Mouse (Mus musculus): ENCODE data around the gene Zfp654. TPM values are rescaled to one million over a fixed set of nuclear protein-coding genes. Genes with fewer than 3 reads are reported as not detected.

Zfp654 gene
- polyA plus RNA-seq, 1 experiment from 2014 or later, result 6.9 TPM

DNA sequence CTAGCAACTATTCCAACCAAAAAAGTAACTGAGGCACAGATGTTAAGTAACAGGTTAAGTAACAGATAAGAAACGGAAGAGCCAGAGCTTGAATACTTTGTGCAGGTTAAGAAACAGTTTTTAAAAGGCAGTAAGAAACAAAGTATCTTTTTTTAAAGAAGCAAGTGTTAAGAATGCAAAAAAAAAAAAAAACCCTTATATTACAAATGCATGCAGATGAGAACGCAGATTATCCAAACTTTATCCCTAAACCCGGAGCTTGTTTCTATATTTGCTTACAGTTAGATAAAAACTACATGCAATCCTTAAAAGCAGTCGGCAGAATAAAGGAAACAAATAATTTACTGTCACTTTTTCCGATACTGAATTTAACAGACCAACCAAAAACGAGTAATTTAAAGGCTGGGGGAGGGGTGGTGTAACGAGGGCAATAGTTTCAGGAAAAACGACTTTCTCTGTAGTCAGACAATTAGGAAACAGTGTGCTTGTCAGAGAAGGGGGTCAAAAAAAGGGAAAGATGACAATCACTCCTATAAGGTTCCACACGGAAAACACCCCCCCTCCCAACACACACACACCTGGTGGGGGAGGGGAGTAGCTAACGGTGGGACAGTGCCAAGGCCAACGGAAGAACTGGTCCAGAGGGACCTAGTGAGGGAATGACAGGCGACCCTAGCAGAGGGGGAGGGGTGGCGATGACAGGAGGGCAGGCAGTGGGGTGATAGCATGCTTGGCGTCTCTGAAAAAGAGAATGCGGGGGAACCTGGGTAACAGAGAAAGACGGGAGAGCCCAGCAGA is 966 bp downstream of the Zfp654 start:
- peak overlapping the region; percentile 96 for H3K9ac ChIP-seq (ENCODE audit: low read depth, low read length)
- peak overlapping the region; percentile 93 for H3K27ac ChIP-seq (ENCODE audit: low read depth, low read length)
- no peaks in the 10 kb centered on the region for H3K27me3 ChIP-seq (ENCODE audit: control insufficient read depth, insufficient read depth, low read length)
- peak overlapping the region; percentile 90 for H3K4me3 ChIP-seq (ENCODE audit: low read depth, low read length)
- peaks cover 8% of the 10 kb centered on the region for H3K4me1 ChIP-seq (ENCODE audit: control insufficient read depth, insufficient read depth, low read length)
- no peaks in the 10 kb centered on the region for H3K9me3 ChIP-seq (replicated peaks; ENCODE audit: control insufficient read depth, low read length)
- peak overlapping the region; percentile 84 for H3K4me2 ChIP-seq
- peaks cover 1% of the 10 kb centered on the region for H3K36me3 ChIP-seq (ENCODE audit: control insufficient read depth, insufficient read depth, low read length)
- 2% methylated on average over 16 of the region's 16 CpGs for WGBS (ENCODE audit: insufficient replicate concordance)
- peak; percentile 1; the same call in 1 of the 2 replicates for ATAC-seq (replicated peaks; ENCODE audit: insufficient number of reproducible peaks, low FRiP score, low TSS enrichment)

DNA sequence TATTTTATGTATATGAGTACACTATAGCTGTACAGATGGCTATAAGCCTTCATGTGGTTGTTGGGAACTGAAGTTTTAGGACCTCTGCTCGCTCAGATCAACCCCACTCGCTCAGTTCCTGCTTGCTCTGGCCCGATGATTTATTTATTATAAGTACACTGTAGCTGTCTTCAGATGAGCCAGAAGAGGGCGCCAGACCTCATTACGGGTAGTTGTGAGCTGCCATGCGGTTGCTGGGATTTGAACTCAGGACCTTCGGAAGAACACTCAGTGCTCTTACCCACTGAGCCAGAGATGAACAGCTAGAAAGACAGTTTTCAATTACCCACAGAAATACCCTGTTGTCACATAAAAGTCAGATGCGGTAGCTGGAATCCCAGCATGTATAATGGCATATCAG is 5.5 kb downstream of the Zfp654 start:
- H3K27ac ChIP-seq (ENCODE audit: low read depth, low read length), result no peak overlapping the region
- H3K9ac ChIP-seq (ENCODE audit: low read depth, low read length), result no peak overlapping the region
- no peak overlapping the region for H3K4me3 ChIP-seq (ENCODE audit: low read depth, low read length)
- WGBS (ENCODE audit: insufficient replicate concordance), result 85% methylated on average over 8 of the region's 8 CpGs
- no peak overlapping the region for H3K4me2 ChIP-seq
- H3K36me3 ChIP-seq (ENCODE audit: control insufficient read depth, insufficient read depth, low read length), result no peaks in the 10 kb centered on the region
- no peaks in the 10 kb centered on the region for H3K9me3 ChIP-seq (replicated peaks; ENCODE audit: control insufficient read depth, low read length)
- H3K27me3 ChIP-seq (ENCODE audit: control insufficient read depth, insufficient read depth, low read length), result no peaks in the 10 kb centered on the region
- H3K4me1 ChIP-seq (ENCODE audit: control insufficient read depth, insufficient read depth, low read length), result peaks cover 4% of the 10 kb centered on the region; the same call in 1 of the 2 replicates
- no peak for ATAC-seq (replicated peaks; ENCODE audit: insufficient number of reproducible peaks, low FRiP score, low TSS enrichment)

DNA sequence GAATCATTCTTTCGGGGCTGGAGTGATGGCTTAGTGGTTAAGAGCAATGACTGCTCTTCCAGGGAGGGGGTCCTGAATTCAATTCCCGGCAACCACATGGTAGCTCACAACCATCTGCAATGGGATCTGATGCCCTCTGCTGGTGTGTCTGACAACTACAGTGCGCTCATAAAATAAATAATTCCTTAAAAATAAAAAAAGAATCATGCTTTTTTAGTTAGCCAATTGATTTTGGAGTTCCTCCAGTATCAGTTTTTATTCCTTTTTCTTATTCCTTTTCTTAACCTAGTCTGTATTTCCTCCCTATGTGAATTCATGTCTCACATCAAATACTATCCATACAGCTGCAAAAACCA is 9.1 kb downstream of the Zfp654 start:
- Histone ChIP-seq H3K36me3 (ENCODE audit: control insufficient read depth, insufficient read depth, low read length) (no peaks in the 10 kb centered on the region), H3K27ac (ENCODE audit: low read depth, low read length) (no peak overlapping the region), H3K4me3 (ENCODE audit: low read depth, low read length) (no peak overlapping the region), H3K4me1 (ENCODE audit: control insufficient read depth, insufficient read depth, low read length) (0 out of 2 replicates have a peak, but pooled peaks cover 3% of the 10 kb centered on the region), H3K9ac (ENCODE audit: low read depth, low read length) (no peak overlapping the region), H3K9me3 (replicated peaks; ENCODE audit: control insufficient read depth, low read length) (no peaks in the 10 kb centered on the region), H3K4me2 (no peak overlapping the region), H3K27me3 (ENCODE audit: control insufficient read depth, insufficient read depth, low read length) (no peaks in the 10 kb centered on the region)
- 91% methylated on average over 3 of the region's 3 CpGs for WGBS (ENCODE audit: insufficient replicate concordance)
- ATAC-seq (replicated peaks; ENCODE audit: insufficient number of reproducible peaks, low FRiP score, low TSS enrichment), result no peak

DNA sequence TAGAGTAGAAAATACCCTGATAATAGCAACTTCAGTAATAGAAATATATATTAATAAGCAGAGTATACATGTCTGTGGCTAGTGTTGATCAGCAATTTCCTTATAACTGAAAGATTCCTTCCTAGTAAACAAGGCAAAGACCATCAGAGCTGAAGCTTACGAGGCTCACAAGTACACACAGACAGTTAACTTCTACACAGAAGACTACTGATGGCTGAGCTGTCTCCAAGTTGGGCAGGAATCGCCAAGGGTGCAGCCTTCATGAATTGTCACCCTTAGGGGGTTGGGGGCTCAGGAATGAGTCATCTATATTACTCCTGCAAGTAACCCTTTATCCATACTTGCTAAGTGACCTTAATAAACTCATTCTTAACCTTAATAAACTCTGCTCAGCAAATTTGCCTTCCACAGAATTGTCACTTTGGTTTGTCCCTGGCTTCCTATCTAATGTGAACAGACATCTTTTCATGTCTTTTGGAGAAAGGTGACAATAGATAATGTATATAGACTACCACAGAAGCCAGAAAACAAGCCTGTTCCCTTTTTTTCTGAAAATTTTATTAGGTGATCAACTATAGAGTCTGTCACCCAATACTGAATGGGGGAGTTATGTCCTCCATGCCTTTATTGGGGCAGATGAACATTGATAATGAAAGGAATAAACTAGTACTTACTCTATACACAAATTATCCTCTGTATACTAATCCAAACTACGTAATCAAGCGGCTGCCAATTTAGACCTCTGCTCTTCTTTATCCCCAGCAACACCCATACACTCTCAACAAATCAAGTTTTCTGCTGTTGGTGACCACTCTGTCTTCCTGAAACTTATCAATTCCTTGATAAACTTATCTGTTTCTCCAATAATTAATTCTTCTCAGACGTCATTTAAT is 9.7 kb downstream of the Zfp654 start:
- Histone ChIP-seq H3K27ac (ENCODE audit: low read depth, low read length) (no peak overlapping the region), H3K36me3 (ENCODE audit: control insufficient read depth, insufficient read depth, low read length) (no peaks in the 10 kb centered on the region), H3K27me3 (ENCODE audit: control insufficient read depth, insufficient read depth, low read length) (no peaks in the 10 kb centered on the region), H3K9ac (ENCODE audit: low read depth, low read length) (no peak overlapping the region), H3K4me2 (no peak overlapping the region), H3K4me1 (ENCODE audit: control insufficient read depth, insufficient read depth, low read length) (0 out of 2 replicates have a peak, but pooled peaks cover 3% of the 10 kb centered on the region), H3K9me3 (replicated peaks; ENCODE audit: control insufficient read depth, low read length) (no peaks in the 10 kb centered on the region), H3K4me3 (ENCODE audit: low read depth, low read length) (no peak overlapping the region)
- 82% methylated on average over 5 of the region's 5 CpGs for WGBS (ENCODE audit: insufficient replicate concordance)
- ATAC-seq (replicated peaks; ENCODE audit: insufficient number of reproducible peaks, low FRiP score, low TSS enrichment), result no peak

DNA sequence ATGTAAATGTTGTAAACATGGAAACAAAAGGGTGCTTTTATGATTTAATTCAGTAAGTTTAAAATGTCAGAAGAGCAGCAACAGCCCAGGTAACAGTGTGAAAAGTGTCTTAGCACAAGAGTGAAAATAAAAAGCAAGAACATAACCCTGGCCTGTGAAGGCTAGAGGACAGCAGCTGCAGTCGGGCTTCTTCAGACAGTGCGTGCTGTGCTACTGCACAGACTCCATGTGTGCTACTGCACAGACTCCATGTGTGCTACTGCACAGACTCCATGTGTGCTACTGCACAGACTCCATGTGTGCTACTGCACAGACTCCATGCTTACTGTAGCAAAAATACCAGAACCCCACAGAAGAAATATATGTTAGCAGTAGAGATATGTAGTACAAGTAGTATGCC is 14.7 kb downstream of the Zfp654 start:
- 0 out of 2 replicates have a peak, but pooled peaks cover 3% of the 10 kb centered on the region for H3K4me1 ChIP-seq (ENCODE audit: control insufficient read depth, insufficient read depth, low read length)
- 85% methylated on average over 2 of the region's 2 CpGs for WGBS (ENCODE audit: insufficient replicate concordance)
- no peak overlapping the region for H3K4me2 ChIP-seq
- no peak overlapping the region for H3K27ac ChIP-seq (ENCODE audit: low read depth, low read length)
- no peaks in the 10 kb centered on the region for H3K36me3 ChIP-seq (ENCODE audit: control insufficient read depth, insufficient read depth, low read length)
- no peak for ATAC-seq (replicated peaks; ENCODE audit: insufficient number of reproducible peaks, low FRiP score, low TSS enrichment)
- no peak overlapping the region for H3K4me3 ChIP-seq (ENCODE audit: low read depth, low read length)
- H3K9ac ChIP-seq (ENCODE audit: low read depth, low read length), result no peak overlapping the region
- H3K9me3 ChIP-seq (replicated peaks; ENCODE audit: control insufficient read depth, low read length), result no peaks in the 10 kb centered on the region
- no peaks in the 10 kb centered on the region for H3K27me3 ChIP-seq (ENCODE audit: control insufficient read depth, insufficient read depth, low read length)

DNA sequence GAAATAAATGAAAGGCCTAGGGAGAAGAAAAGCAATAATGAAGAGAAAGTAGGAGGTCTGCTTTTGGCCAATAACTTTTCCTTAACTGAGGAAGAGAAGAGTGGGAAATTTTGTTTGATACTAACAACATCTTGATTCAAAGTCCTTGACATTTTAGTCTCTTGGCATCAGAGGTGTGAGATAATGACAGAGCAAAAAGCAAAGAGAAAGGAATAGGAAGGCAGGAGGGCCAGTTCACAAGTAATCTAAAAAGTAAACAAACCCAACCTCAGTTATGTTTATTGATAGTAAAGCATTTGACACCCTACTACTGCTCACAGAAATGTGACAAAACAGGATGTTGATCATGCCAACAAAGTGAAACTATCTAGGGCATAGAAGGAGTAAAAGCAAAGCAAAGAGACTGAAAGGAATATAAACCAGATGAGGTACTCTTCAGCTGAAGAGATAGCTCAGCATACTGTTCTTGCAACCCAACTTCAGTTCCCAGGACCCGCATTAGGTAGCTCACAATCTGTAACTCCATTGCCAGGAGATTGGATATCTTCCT is 15.4 kb downstream of the Zfp654 start:
- H3K4me3 ChIP-seq (ENCODE audit: low read depth, low read length), result no peak overlapping the region
- no peak overlapping the region for H3K27ac ChIP-seq (ENCODE audit: low read depth, low read length)
- H3K4me1 ChIP-seq (ENCODE audit: control insufficient read depth, insufficient read depth, low read length), result 0 out of 2 replicates have a peak, but pooled peaks cover 2% of the 10 kb centered on the region
- H3K9me3 ChIP-seq (replicated peaks; ENCODE audit: control insufficient read depth, low read length), result no peaks in the 10 kb centered on the region
- no peaks in the 10 kb centered on the region for H3K27me3 ChIP-seq (ENCODE audit: control insufficient read depth, insufficient read depth, low read length)
- ATAC-seq (replicated peaks; ENCODE audit: insufficient number of reproducible peaks, low FRiP score, low TSS enrichment), result no peak
- WGBS (ENCODE audit: insufficient replicate concordance), result 65% methylated on average over 1 of the region's 1 CpGs
- H3K36me3 ChIP-seq (ENCODE audit: control insufficient read depth, insufficient read depth, low read length), result no peaks in the 10 kb centered on the region
- no peak overlapping the region for H3K4me2 ChIP-seq
- no peak overlapping the region for H3K9ac ChIP-seq (ENCODE audit: low read depth, low read length)

DNA sequence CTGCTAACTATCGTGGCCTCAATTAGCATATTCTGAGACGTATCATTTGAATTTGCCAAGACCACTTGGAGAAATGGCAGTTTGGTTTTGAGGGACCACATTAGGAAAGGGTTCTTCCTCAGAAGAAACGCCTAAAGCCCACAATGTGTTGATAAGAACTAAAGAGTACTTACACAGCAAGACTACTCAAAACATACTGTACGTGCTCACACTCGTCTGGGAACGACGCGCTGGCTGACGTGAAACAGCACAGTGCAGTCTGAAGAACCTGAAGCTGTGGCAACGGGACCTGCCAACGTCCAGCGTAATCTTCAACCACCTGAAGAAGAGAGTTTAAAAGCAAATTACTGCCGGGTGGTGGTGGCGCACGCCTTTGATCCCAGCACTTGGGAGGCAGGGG is 21.2 kb downstream of the Zfp654 start:
- 65% methylated on average over 15 of the region's 15 CpGs for WGBS (ENCODE audit: insufficient replicate concordance)
- no peak for ATAC-seq (replicated peaks; ENCODE audit: insufficient number of reproducible peaks, low FRiP score, low TSS enrichment)
- Histone ChIP-seq H3K27ac (ENCODE audit: low read depth, low read length) (no peak overlapping the region), H3K27me3 (ENCODE audit: control insufficient read depth, insufficient read depth, low read length) (no peaks in the 10 kb centered on the region), H3K4me2 (no peak overlapping the region), H3K9ac (ENCODE audit: low read depth, low read length) (no peak overlapping the region), H3K4me3 (ENCODE audit: low read depth, low read length) (no peak overlapping the region), H3K9me3 (replicated peaks; ENCODE audit: control insufficient read depth, low read length) (no peaks in the 10 kb centered on the region), H3K4me1 (ENCODE audit: control insufficient read depth, insufficient read depth, low read length) (no peaks in the 10 kb centered on the region), H3K36me3 (ENCODE audit: control insufficient read depth, insufficient read depth, low read length) (no peaks in the 10 kb centered on the region; the same call in 1 of the 2 replicates)

DNA sequence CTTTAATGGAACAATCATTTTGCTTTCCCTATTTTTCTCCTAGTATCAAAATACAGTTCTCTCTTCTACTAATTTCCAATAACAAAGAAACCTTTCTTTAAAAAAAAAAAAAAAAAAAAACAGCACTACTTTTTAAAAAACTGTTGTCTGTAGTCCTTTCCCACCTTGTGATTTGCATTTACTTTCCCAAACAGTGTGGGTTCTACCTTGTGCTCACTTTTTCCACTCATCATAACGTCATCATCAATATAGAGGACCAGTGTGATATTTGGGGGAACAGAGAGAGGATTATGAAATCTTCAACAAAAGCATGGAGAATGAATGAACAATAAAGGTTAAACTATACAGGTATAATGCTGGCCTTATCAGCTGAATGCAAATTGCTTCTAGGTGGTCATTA is 27.0 kb downstream of the Zfp654 start:
- Histone ChIP-seq H3K27me3 (ENCODE audit: control insufficient read depth, insufficient read depth, low read length) (no peaks in the 10 kb centered on the region), H3K36me3 (ENCODE audit: control insufficient read depth, insufficient read depth, low read length) (no peaks in the 10 kb centered on the region; the same call in 1 of the 2 replicates), H3K4me2 (no peak overlapping the region), H3K4me3 (ENCODE audit: low read depth, low read length) (no peak overlapping the region), H3K27ac (ENCODE audit: low read depth, low read length) (no peak overlapping the region), H3K9ac (ENCODE audit: low read depth, low read length) (no peak overlapping the region), H3K4me1 (ENCODE audit: control insufficient read depth, insufficient read depth, low read length) (no peaks in the 10 kb centered on the region), H3K9me3 (replicated peaks; ENCODE audit: control insufficient read depth, low read length) (no peaks in the 10 kb centered on the region)
- WGBS (ENCODE audit: insufficient replicate concordance), result 83% methylated on average over 1 of the region's 1 CpGs
- ATAC-seq (replicated peaks; ENCODE audit: insufficient number of reproducible peaks, low FRiP score, low TSS enrichment), result no peak
